Mouse (Mus musculus) stomach, postnatal 0 days (tissue): ENCODE measurements around the gene Syne4.

Experiments used
- CTCF ChIP-seq: IDR thresholded peaks from 2 replicates; pipeline ENCODE4 v1.5.1; 2016; ENCODE audit warnings: antibody characterized with exemption, low read depth, mild to moderate bottlenecking, moderate library complexity
- EP300 ChIP-seq: optimal IDR thresholded peaks from 2 replicates; pipeline ENCODE3; 2016; ENCODE audit warnings: antibody characterized with exemption

DNA sequence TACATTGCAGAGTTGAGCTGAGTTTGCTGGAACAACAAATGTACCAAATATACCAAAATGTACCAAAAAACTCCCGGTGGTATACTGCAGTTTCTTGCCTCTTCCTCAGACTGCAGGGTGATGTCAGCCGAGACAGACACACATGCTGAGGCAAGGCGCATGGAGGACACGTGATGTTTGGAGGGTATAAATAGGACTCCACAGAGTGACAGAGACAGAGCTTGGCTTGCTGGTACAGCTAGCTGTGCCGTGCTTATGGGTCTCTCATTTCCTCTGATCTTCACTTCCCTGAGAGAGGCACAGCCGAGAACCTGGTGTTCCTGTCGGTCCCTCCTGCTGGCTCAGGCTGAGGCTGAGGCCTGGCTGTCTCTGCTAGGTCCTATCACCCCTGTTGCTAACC is 31.9 kb upstream of the Syne4 start:
- no peak for TF ChIP-seq EP300
- no peak for TF ChIP-seq CTCF
